Mouse (Mus musculus) urinary bladder, postnatal 14 days (tissue): Measurements from ENCODE around the gene Kmt2d.
A peak's percentile ranks its signal among the peaks of the same experiment; 100 is the strongest.

ENCODE experiments used
- DNase-seq: peaks from one replicate; pipeline ENCODE4 v3.0.0; 2021; ENCODE audit warnings: low spot score

Gene Kmt2d

GRCm38 (mm10) chr15:98797835-98798492, 73.0 kb downstream of the Kmt2d start:
- no peak for DNase-seq

- no peak for DNase-seq
Observed at GRCm38 (mm10) chr15:98796803-98797595, 74.0 kb downstream of the Kmt2d start.

- DNase-seq, result no peak
Observed at GRCm38 (mm10) chr15:98793141-98793698, 77.8 kb downstream of the Kmt2d start.

- no peak for DNase-seq
Observed at GRCm38 (mm10) chr15:98792233-98793020, 78.6 kb downstream of the Kmt2d start.

- no peak for DNase-seq
Observed at GRCm38 (mm10) chr15:98791771-98792170, 79.2 kb downstream of the Kmt2d start.

GRCm38 (mm10) chr15:98791221-98791620, 79.8 kb downstream of the Kmt2d start:
- no peak for DNase-seq

GRCm38 (mm10) chr15:98790761-98791160, 80.2 kb downstream of the Kmt2d start:
- no peak for DNase-seq

- DNase-seq, result peak; percentile 55
Observed at GRCm38 (mm10) chr15:98789661-98790535, 81.1 kb downstream of the Kmt2d start, which contains the start of gene Wnt1. TSS of gene Wnt1 (plus strand) at chr15:98789857.

- no peak for DNase-seq
Observed at GRCm38 (mm10) chr15:98788972-98789660, 81.9 kb downstream of the Kmt2d start.

GRCm38 (mm10) chr15:98787930-98788329, 83.1 kb downstream of the Kmt2d start:
- DNase-seq, result no peak

- DNase-seq, result no peak
Observed at GRCm38 (mm10) chr15:98785744-98786143, 85.3 kb downstream of the Kmt2d start.
